8 mouse cellular contexts compared by ENCODE assay signal in genomic region chr2:18343464-18343863, GRCm38 (mm10). TPM values are rescaled to one million over a fixed set of nuclear protein-coding genes. Genes with fewer than 3 reads are reported as not detected.
A peak's percentile ranks its signal among the peaks of the same experiment; 100 is the strongest.
DNase-seq lines count a peak whose midpoint lies in the region; ATAC-seq lines count a peak whose summit lies in the region.

No protein-coding gene starts in this region.

- no peak overlapping the region for H3K4me3 ChIP-seq in hindbrain, embryonic 14.5 days (replicated peaks; ENCODE audit: low read length)
- H3K4me3 ChIP-seq in hindbrain, embryonic 10.5 days = no peak overlapping the region

- peak; percentile 51; the same call in 1 of the 2 replicates for ATAC-seq in hindbrain, embryonic 14.5 days (ENCODE audit: low FRiP score)

- no peak overlapping the region for H3K9ac ChIP-seq in hindbrain, embryonic 14.5 days

- no peaks in the 10 kb centered on the region for H3K27me3 ChIP-seq in hindbrain, embryonic 14.5 days (ENCODE audit: control insufficient read depth, insufficient read depth, low read length)
- no peaks in the 10 kb centered on the region for H3K27me3 ChIP-seq in hindbrain, embryonic 10.5 days (ENCODE audit: insufficient read depth, poor library complexity, severe bottlenecking)

- H3K27ac ChIP-seq in hindbrain, embryonic 14.5 days = no peak overlapping the region
- H3K27ac ChIP-seq in hindbrain, embryonic 10.5 days = no peak overlapping the region

- DNase-seq in hindbrain, embryonic 14.5 days (ENCODE audit: low spot score) = peak; percentile 33
- no peak for DNase-seq in hindbrain, embryonic 10.5 days (ENCODE audit: low spot score)
- peak; percentile 34 for DNase-seq in CD4-positive helper T cell, adult 2 months (ENCODE audit: low read depth, low spot score)
- DNase-seq in brain, adult 2 months (ENCODE audit: low read depth, low spot score) = peak; percentile 75
- DNase-seq in induced T-regulatory cell, adult 2 months (ENCODE audit: low read depth) = peak; percentile 48
- DNase-seq in natural killer cell, adult 2 months (ENCODE audit: low spot score in 2 of 2) = no peak
- DNase-seq in urinary bladder, postnatal 36 days (ENCODE audit: low spot score in 2 of 2) = no peak
- no peak for DNase-seq in layer of hippocampus, adult 9-10 months (ENCODE audit: low spot score)

- no peaks in the 10 kb centered on the region for H3K9me3 ChIP-seq in hindbrain, embryonic 14.5 days (ENCODE audit: control insufficient read depth, low read length)
- H3K9me3 ChIP-seq in hindbrain, embryonic 10.5 days = no peaks in the 10 kb centered on the region

- no peak overlapping the region for H3K4me2 ChIP-seq in hindbrain, embryonic 14.5 days (replicated peaks)

- 48% methylated on average over 2 of the region's 2 CpGs for WGBS in hindbrain, embryonic 14.5 days
- WGBS in hindbrain, embryonic 10.5 days = 56% methylated on average over 2 of the region's 2 CpGs

- H3K4me1 ChIP-seq in hindbrain, embryonic 14.5 days (replicated peaks; ENCODE audit: control insufficient read depth, insufficient read depth, low read length) = no peaks in the 10 kb centered on the region
- H3K4me1 ChIP-seq in hindbrain, embryonic 10.5 days (replicated peaks) = no peaks in the 10 kb centered on the region

- H3K36me3 ChIP-seq in hindbrain, embryonic 14.5 days (replicated peaks; ENCODE audit: control insufficient read depth, insufficient read depth) = no peaks in the 10 kb centered on the region
- 0 out of 2 replicates have a peak, but pooled peaks cover 4% of the 10 kb centered on the region for H3K36me3 ChIP-seq in hindbrain, embryonic 10.5 days

RNA-seq across cellular contexts. Expression of gene Dnajc1, which starts 49.2 kb away (rescaled TPM):
- 16.8 and 20.9 TPM in 2 replicates for polyA plus RNA-seq in hindbrain, embryonic 14.5 days (2014; fragmentation: Nextera tagmentation; extraction: Ambion mirVana)
- polyA plus RNA-seq in hindbrain, embryonic 10.5 days (2016; fragmentation: Nextera tagmentation; extraction: Ambion mirVana) = 26.0 and 27.8 TPM in 2 replicates

Comparison
In these comparisons a context has a peak if more than half of its experiments do, and no peak if none do; other contexts are left out.
1. DNase-seq: peak in hindbrain, embryonic 14.5 days (single experiment), CD4-positive helper T cell, adult 2 months (single experiment), brain, adult 2 months (single experiment) and induced T-regulatory cell, adult 2 months (single experiment); none in hindbrain, embryonic 10.5 days (single experiment), natural killer cell, adult 2 months (0 of 2), urinary bladder, postnatal 36 days (0 of 2) and layer of hippocampus, adult 9-10 months (single experiment).